Mouse (Mus musculus) embryo, embryonic 9.5 days (tissue): ENCODE measurements at regions not wholly inside any gene's neighbourhood (a gene's known extent, or its start where the extent isn't known, plus 50 kb on each side); places are given as distances from the start of the nearest gene placed in this dataset.
"Not testable (repeated sequence)": the region's sequence is repeated elsewhere in the genome, so short reads cannot be mapped to it uniquely, and the experiment has no call there.

ENCODE experiments used
- DNase-seq: peaks from one replicate; pipeline ENCODE4 v3.0.0-alpha.2; 2017; ENCODE audit errors: extremely low spot score

DNA sequence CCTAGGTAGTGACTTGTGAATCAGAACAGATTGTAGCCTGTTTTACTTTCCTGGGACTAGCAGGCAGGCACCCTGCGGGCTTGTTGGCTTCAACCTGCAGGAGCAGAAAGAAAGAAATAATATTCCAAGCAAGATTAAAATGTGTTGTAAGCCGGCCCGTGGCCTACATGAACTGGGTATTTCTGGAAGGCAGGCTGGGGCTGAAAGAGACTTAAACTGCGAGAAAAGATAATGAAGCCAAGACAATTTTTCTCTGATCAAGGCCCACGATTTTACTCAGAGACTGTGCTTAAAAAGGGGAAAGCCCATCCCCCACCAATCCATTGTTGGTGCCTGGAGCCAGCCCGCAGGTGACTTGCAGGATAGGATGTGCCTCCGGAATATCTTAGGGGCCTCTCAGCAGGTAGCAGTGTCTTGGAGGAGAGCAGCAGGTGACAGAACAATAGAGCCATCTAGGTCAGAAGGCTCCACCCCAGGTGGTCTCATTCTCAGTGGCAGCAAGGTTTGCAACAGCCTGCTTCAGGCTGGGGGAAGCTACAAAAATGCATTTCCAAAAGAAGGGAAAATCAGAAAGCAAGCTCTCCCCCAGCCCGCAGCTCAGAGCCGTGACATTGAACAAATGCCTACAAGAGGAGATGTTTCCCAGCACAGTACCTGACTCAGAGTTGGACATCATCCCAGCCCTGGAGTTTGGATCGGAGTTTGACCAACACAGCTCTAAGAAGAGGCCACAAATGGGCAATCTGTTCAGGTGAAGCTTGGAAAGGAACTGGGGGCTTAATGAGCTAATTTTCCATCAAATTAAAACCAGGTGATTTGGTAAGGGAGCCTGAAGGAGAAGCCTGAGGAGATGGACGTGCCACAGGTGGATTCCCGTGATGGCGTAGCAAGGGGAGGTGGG is 121.4 kb upstream of the Slc1a3 start:
- no peak for DNase-seq

DNA sequence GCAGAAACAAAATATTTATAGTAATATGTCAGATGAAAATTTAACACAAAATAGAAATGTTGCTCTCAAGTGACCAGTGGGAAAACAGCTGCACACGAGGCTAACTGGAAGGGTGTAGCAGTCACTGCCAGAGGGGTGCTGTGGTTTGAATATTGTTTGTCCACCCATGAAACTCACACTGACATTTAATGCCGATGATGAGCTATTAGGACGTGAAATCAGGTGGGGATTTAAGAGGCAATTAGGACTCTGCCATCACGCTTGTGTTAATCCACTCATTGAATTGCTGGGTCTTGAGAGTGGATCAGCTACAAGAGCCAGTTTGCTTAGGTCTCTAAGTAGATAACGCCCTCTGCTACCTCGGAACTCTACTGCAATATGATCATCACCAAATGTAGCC is 114.3 kb upstream of the Slc1a3 start:
- no peak for DNase-seq

DNA sequence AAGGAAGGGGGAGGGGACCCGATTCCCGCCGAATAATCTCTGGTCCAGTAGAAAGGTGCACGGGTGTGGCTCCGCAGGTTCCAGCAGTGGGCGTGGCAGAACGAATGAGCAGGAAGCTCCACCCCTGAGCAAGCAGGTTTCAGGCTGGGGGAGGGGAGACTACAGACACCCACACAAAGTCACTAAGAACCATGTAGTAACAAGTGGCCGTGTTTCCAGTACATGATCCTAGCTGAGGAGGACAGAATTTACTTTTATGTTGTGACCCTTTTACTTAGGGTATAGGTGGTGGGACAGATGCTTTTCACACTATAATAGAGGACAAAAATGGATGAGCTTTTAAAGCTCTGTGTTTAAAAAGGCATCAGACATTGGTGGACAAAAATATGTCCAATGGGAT is 112.2 kb upstream of the Slc1a3 start:
- not testable (repeated sequence) for DNase-seq

DNA sequence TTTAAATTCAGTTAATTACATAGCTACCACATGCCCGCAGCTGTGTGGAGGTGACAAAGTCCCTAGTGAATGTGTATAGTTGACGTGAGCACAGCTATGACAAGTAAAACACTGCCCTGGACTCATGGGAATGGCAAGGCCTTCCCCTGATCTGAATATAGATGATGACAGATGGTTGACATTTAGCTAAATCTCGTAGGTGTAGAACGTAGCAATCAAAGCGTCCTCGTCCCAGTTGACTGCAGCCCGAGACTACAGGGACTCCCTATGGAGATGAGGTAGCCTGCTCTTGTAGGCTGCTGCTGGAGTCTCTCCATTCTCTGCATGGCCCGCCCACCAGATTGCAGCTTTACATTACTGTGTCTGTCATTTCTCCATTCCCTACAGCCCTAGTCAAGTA is 107.0 kb upstream of the Slc1a3 start:
- DNase-seq: no peak

DNA sequence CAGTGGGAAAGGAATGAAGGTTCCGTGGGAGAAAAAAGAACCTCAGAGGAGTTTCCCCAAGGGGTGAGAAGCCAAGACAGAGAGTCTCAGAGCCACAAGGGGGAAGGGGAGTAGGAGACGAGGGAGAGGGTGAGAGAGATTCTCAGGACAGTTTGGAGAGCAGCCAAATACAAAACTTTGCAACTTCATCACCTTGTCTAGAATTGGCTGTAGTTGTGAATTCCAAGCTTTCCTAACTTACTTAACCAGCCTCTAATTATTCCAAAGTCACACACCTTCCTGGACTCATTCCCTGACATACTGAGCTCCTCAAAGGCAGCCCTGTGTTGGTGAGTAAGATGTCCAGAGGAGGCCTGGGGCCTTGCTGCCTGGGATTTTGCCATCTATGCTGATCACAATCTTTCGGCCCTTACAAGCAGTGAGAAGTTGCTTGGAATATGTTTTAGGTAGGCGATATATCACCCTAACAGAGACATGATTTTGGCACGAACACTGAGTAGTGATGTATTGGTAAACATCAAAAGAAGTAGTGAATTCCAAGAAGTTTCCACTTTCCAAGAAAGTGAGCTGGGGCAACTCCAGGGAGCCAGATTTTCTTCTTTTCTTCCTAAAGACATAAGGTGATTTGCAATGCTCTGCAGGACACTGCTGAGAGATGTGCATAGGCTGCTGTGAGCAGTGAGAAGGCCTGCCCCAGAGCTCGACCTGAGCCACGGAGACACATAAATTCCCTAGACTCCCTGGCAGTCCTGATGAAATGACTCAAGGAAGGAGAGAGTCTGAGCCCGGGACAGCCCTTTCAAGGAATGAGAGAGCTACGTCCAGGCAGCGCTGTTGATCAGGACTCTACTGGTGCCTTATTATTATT is 106.2 kb upstream of the Slc1a3 start:
- no peak for DNase-seq

DNA sequence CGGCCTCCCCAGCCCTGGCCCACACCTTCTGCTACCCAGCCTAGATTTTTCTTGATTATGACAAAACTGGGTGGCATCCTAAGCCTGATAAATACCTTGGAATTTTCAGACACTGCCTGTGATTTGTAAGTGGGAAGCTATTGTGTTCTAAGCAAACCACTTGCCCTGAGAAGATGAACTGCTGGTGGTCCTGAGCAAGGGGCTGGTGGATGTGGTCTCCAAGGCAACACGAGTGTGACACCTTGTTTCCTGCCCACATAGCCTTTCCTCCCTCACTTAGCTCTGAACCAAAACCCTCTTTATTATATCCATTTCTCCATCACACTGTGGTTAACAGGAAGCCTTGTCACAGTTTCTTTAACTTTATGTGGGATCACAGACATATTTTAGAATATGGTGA is 105.4 kb upstream of the Slc1a3 start:
- DNase-seq: no peak

DNA sequence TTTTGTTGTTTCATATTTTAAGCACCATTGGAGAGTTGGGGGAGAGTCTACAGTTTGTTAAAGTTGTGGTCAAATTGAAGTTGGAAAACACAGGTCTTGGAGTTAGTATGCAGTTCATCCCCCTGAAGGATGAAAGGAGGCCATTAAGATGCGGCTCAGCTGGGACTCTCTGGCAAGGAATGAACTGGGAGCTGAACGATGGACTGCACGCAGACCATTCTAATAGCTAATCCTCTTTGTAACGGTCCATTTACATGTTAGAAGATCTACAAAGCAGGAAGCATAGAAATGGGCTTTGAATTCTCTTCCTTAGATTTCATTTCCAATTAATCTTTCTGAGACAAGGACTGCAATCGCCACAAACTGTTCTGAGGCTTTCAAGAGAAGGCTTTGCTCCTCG is 104.7 kb upstream of the Slc1a3 start:
- DNase-seq: no peak

DNA sequence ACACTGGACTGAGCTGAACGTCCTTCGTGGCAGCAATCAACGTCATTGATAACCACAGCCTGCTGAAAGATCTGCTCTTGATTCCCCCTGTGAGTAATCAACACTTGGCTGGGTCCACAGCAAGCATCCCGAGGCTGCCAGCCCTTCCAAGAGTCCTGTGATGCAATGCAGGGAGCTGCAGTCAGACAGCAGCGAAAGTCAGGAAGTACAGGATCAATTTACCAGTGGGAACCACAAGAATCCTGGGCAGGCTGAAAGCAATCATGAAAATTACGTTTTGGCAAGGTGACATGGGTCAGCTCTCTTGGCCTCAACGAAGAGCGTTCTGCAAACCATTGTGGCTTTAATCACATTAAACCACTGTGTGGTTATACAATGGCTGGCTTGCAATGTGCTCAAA is 95.8 kb upstream of the Slc1a3 start:
- DNase-seq: peak; percentile 15

DNA sequence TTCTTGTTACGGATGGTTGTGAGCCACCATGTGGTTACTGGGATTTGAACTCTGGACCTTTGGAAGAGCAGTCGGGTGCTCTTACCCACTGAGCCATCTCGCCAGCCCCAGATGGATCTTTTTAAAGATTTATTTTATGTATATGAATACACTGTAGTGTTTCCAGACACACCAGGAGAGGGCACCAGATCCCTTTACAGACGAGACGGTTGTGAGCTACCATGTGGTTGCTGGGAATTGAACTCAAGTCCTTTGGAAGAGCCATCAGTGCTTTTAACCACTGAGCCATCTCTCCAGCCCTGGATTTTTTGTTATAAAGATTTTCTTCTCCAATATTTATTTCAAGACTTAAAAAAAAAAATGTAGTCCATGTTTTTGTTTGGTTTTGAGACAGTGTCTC is 95.0 kb upstream of the Slc1a3 start:
- DNase-seq: not testable (repeated sequence)

DNA sequence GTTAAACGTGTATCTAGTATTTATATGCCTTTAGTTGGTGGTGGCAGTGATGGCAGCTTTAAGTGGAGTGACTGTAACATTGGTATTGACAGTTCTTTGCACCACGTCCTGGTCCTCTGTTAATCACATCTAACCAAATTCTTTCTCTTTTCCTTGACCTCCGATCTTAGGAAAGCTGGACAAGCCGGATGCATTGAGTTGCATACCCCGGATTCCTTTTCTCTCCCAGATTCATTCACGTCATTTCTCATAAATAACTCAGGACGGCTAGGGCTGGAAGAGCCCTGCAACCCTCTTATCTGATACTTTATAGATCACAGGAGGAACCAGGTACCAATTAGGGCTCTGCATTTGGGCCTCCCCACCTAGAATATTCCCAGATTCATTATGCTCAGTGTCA is 91.5 kb upstream of the Slc1a3 start:
- no peak for DNase-seq

DNA sequence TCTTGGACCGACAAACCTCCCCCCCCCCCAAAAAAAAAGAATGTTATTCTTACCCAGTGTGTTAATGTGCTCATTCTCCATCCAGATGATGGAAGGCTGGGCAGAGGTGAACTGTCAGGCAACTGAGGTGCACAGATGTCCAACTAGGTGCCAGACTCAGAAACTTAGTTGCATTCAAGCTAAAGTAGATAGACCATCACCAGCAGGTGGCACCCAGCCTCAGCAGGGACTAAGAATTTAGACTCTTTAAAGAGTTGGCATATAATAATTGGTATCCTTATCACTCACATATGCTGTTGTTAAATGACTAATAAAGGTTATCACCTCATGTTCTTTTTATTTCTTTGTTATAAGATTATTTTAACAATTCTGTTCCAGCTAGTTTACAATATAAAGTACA is 86.5 kb upstream of the Slc1a3 start:
- no peak for DNase-seq

DNA sequence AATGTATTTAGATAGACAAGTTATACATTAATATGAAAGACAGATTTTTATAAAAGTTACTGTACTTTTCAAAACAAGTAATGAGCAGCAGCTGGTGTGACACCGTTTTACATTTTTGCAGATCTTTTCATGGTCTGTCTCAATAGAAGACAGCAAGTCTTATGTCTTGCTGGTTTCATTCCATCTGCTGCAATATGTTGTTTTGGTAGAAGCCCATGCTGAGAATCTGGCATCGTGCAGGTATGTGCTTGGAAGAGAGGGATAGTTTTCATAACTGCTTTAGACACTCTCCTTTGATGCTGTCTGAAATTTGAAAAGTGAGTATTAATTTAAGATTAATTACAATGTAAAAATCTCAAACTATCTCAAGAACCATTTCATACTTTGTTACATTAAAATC is 81.5 kb upstream of the Slc1a3 start:
- DNase-seq: no peak

DNA sequence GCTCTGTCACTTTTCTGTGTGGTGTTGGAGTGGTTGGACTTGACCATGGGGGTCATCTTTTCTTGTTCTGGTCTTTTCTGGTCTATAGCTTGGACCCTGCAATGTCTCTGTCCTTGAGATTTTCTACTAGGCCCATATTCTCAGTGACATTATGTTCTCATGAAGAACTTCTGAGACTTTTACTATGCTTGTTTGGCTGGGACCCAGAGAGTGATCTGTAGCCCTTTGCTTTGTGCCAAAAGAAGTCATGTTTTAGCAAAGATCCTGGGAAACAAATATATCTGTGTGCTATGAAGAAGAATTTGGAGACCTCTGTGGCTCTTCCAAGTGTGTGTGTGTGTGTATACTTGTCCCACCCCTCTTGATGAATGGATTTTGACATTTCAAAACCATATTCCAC is 79.4 kb upstream of the Slc1a3 start:
- DNase-seq: no peak

DNA sequence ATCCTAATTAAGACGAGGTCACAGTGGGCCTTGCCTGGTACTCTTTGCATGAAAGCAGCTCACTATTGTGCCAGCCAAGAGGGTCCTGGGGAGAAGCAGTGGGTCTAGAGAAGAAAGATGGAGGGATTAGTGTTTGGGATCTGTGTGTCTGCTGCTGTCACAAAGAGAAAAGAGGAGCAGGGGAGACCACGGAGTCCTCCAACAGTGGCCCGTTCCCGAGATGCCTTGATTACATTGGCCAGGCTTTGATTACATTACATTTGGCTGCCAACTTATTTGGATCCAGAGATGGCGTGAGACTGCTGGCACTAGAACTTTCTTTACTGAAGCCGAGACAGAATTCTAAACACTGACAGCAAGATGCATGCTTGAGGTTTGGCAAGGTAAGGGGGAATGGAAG is 78.4 kb upstream of the Slc1a3 start:
- no peak for DNase-seq

DNA sequence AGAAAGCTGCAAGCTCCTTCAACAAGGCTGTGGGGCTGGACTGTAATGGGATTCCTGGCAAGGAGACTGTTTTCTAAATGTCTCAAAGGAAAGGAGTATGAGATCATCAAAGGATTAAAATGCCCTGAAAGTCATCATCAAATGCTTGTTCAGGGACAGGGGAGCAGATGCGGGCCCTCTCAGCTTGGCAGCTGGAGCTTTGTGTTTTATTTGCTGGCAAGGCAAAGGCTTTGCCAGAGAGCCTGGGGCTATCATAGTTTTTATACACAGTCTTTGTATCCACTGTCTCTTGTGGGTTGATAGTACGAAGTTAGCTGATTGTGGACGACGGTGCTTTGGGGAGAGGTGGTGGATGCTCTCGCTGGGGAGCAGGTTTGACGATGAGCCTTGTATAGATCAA is 75.0 kb upstream of the Slc1a3 start:
- DNase-seq: no peak

DNA sequence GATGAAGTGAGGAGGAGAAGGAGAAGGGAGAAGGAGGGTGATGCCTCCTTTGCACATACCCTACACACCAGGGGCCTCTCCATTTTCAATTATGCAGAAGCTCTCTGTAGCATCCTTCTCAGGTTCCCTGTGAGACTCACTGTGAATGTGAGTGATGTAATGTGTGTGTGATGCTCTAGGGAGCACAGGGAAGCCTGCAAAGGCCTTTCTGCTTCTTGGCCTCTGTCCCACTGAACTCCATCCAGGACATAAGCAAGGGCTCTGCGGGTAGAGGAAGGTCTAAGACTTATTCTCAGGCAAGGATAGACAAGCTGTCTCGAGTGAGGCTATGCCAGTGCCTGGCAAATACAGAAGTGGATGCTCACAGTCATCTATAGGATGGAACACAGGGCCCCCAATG is 73.0 kb upstream of the Slc1a3 start:
- DNase-seq: no peak

DNA sequence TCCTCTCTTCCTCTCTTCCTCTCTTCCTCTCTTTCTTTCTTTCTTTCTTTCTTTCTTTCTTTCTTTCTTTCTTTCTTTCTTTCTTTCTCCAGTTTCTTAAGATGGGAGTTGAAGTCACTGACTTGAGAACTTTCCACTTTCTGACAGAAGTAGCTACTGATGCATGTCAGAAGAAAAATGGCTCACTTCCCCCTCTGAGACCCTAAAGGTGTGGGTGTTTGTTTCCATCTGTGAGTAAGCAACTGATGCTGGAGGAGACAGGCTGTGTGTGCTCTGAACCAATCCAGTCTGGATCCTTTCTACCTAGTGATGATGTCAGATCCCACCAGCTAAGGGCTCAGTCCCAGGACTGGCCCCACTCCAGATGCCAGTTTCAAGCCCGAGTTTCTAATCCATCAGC is 72.5 kb upstream of the Slc1a3 start:
- DNase-seq: no peak

DNA sequence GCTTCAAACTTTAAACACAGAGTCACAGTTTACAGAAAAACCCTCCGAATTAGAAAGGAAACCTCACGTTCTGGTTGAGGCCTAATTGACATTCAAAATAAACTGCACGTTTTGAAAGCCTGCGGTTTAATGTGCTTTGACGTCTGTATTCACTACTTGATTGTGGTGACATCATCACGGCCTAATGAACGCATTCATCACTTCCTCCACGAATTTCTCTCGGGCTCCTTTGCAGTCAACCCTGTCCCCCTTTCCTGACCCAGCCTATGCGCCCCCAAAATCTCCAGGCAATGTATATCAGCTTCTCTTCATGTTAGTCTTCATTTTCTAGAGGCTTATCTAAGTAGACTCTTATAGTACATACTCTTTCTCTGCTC is 71.6 kb upstream of the Slc1a3 start:
- no peak for DNase-seq

DNA sequence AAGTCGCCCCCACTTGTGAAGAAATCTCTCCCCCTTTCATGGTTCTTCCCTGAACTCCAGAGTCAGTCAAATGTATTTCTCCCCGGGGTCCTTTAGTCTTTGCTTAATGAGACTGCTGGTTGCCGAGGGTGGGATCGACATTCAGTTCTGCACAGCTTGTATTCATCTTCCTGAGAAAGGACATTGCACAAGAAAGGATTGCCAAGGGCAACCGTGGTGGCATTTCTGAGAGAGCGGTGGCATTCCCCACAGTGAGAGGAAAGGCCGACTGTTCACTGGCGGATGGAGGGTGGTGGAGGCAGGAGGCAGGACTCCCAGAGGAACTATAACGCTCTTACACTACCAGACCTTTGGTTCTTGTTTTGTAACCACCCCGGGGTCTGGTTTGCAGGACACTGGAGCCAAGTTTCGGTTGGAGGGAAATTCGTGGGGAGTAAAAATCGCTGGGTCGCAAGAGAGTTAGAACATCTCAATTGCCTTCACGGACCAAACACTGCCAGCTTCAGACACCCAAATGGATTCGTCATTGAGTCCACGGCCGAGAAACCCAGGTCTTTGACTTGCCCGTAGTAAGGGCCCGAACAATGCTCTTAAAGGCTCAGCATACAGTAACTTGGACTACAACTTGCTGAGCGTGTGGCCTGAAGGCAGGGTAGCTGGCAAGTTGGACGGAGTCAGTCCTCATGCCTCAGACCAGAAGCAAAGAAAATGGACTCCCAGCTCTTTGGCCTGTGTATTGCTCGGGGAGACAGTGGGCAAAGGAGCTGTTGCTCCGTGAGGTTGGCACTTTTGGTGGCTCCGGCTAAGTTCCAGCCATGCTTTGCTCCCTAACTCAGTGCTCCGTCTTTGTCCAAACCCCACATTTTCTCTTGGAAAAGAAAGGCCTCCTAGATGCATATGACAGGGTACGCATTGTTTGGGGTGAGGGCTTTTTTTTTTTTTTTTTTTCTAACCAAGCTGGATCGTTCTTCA is 70.9 kb upstream of the Slc1a3 start:
- peak; percentile 37 for DNase-seq

DNA sequence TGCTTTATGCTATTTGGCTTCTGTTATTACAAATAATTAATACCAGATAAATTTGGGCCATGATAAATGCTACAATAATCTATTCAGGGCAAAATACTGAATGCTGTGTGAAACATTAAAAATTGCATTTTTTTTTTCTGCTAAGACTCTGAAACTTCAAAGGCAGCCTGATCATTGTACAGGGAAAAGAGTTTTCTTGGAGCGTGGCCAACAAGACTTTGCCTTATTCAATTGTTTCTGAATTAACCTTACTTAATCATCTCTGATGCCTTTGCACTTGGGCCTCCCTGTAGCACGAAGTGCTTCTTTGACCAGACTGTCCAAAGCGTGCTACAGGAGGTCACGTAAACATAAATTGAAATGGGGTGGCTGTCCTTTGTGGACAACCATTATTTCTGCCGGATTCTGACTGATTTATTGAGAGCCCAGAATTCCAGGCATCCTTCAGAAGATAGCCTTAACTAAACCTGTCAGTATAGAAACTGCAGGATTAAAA is 69.9 kb upstream of the Slc1a3 start:
- no peak for DNase-seq
